Mouse (Mus musculus) thymus, adult 18-20 months (tissue): ENCODE measurements around the gene Asnsd1.
"Not testable (repeated sequence)": the region's sequence is repeated elsewhere in the genome, so short reads cannot be mapped to it uniquely, and the experiment has no call there.

Experiments
- DNase-seq, 2 experiments: peaks; one replicate each; pipeline ENCODE4 v3.0.0; 2022; ENCODE audit warnings: mixed read lengths in 2 of 2

The Asnsd1 gene

GRCm38 (mm10) chr1:53352327-53353261, at the start of gene Asnsd1, which contains the start of the genes Asdurf and Gm28551:
Gene Asnsd1, minus strand, starts transcription at chr1:53352752.
Gene Asdurf, minus strand, starts transcription at chr1:53352619.
Gene Gm28551, minus strand, starts transcription at chr1:53352667.
- DNase-seq, result peak; percentile 96 to 98

DNA sequence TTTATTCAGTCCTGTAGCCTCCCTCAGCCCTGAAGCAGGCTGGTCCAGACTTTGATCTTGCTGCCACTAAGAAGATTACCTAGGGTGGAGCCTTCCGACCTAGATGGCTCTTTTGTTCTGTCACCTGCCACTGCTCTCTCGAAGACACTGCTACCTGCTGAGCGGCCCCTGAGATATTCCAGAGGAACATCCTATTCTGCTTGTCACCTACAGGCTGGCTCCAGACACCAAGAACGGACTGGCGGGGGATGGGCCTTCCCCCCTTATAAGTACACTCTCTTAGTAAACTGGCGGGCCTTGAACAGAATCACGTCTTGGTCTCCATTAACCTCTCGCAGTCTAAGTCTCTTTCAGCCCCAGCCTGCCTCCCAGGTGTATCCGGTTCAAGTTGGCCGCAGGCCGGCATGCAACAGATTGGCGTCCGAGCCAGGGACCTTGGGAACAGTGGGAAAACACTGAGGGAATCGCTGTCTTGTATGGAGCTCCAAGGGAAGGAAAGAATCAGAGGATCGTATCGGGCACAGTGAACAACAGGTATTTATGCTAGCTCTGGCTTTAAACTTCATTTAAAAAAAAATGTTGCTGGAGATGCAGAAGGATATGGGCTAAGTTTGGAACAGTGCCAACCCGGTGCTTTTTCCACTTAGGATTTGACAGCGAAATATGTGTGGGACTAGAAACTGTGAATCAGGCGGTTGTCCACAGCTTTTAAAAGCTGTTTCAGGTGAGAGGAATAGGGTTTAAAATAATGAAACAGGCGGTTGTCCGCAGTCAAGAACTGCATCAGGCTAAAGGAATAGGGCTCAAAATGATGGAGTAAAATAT, 41.6 kb upstream of the Asnsd1 start:
- DNase-seq, result not testable (repeated sequence)

GRCm38 (mm10) chr1:53388762-53389161, 36.2 kb upstream of the Asnsd1 start:
- no peak for DNase-seq

DNA sequence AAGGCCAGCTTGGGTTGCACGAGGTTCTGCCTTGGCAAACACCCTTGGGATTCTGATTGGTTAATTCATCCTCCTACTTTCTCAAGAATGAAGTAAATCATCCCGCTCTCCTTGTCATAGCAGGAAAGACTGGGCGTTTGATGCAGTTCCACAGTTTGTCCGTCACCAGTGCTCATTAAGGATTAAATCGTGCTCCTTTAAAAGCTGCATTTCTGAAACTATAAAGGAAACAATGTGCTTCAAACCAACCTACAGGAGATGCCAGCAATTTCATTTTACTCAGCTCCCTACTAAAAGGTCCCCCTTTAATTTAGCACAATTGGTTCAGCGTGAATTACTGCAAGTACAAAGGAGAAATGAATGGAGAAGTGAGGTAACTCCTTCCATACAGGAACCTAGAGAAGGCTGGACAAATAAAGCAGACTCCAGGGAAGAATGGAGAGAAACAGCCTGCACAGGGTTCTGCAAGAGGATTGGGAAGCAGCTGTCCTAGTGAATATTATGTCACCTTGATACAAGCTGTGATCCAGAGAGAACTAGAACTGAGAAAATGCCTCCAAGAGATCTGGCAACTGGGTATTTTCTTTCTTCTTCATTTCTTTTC, 31.6 kb upstream of the Asnsd1 start:
- DNase-seq, result no peak

DNA sequence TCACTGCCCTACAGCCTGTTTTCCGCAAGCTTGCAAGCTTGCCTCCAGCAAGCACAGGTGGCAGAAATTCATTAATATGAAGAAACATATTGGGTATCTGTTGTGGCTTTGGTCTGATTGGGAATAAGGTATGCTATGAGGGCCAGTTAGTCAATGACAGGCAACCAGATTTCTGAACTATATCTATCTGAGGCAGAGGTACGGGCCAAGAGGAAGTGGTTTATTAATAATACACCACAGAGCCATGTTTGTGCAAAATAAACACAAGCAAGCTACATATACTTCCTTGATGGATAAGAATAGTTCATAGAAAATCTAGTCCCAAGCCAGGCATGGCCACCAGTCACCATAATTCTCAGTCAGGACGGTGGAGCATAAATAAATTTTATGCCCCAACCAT, 25.2 kb upstream of the Asnsd1 start:
- no peak for DNase-seq

GRCm38 (mm10) chr1:53375965-53376364, 23.4 kb upstream of the Asnsd1 start:
- DNase-seq, result not testable (repeated sequence)

GRCm38 (mm10) chr1:53358988-53359387, 6.4 kb upstream of the Asnsd1 start:
- DNase-seq, result no peak

GRCm38 (mm10) chr1:53341071-53341470, 11.5 kb downstream of the Asnsd1 start:
- DNase-seq, result no peak

- DNase-seq, result not testable (repeated sequence)
These were observed 15.1 kb downstream of the Asnsd1 start for GRCm38 (mm10) chr1:53337403-53337802.

- DNase-seq, result no peak
These were observed 17.1 kb downstream of the Asnsd1 start for GRCm38 (mm10) chr1:53335465-53335864.

DNA sequence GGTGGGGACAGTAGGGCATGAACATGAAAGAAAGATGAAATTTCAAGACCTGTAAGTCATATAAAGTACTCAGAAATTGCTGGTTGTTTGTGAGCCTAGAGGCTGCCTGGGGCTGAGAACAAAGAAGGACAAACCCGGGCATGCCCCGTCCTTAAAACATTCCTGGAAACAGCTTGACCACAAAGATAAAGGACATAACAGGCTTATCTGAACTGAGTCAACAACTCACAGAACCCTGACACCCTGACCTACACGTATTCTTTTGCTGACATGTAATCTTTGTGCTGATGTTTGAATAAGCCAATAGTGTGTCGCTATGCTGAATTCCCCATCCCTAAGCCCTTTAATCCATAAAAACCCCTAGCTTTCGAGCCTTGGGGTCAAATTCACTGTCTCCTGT, 19.0 kb downstream of the Asnsd1 start:
- DNase-seq, result not testable (repeated sequence)

DNA sequence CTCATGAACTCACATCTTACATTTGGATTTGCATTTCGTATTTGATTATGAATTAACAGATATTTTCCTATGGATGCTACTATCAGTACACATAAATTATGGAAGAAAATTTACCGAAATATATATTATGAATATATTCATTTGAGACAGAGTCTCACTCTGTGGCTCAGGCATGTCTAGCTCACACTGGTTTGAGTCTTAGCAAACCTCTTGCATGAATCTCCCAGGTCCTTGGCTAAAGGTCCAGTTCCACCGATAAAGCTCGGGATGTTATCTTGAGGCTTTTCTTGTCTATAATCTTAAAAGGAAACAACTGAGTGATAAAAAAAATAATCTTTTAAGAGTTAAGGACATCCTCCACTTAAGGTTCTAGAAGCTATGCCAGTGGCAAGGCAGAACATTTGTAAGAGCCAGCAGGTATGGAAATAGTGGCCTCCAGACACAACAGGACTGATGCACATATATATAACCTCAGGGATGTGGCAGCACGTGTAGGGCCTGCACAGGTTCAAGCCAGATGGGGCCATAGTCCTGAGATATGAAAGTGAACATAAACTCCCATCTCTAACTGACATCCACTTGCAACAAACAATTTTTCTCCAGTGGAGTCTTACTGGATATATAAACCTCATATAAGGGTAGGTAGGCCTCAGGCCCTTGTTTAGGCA, 27.6 kb downstream of the Asnsd1 start:
- no peak for DNase-seq

DNA sequence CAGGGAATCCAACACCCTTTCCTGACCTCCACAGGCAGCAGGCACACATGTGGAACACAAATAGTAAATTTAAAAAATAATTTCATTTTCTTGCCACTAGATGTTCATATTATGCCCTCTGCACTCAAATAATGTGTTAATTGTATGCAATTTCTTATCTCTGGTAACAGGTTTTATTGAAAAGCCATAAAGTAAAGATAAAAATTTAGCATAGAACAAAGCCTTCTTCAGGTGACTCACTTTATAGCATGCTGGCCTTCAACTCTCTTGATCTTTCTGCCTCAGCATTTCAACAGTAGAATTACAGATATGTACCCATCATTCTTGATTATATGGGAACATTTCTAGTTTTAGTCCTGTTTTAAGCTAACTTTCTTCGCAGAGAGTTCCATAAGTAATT, 28.3 kb downstream of the Asnsd1 start:
- no peak for DNase-seq

- no peak for DNase-seq
These were observed 29.3 kb downstream of the Asnsd1 start for GRCm38 (mm10) chr1:53323254-53323653.

GRCm38 (mm10) chr1:53321662-53322344, 30.7 kb downstream of the Asnsd1 start:
- DNase-seq, result no peak

DNA sequence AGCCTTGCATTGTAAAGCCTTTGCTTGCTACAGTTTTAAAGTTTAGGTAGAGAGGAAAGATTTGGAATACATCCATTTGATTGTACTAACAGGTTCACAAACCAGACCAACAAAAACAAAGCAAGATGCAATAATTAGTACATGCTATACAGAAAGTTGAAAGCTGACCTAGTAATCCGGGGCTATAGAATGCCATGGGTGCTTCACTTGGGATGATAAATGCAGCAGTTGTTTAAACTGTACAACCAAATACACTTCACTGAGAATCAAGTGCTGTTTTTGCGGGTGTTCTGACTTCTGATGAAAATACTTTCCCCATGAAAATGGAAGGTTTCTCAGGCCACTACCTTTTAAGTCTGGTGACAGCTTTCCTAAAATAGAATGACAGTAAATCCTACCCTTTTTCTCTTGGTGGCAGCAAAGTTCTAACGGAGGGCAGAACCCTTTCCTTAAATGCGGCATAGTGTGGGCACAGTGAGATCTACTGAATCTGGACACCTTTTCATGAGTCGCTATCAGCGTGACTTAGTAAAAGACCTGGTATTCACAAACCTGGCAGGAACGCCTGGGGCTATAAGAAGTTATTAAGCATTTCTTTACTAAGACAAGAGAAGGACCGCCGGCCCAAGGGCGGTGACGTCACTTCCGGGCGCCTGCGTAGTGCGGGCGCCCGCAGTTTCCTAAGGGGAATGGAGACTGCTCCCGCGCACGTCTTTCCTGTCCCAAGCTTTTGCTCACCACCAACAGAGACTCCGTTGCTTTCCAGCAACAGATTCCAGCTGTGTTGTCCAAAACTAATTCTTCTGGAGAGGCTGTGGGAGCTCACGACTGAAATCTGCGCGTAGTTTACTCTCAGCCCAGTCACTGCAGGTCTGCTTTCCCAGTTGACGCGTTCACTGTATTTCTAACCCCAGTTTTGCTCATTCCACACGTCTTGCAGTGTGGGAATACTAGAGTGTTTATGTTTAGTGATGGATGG, 39.3 kb downstream of the Asnsd1 start, which contains the start of gene Osgepl1:
Gene Osgepl1 (plus strand): TSS at position 636 of the 979 bp plus-strand sequence.
- peak; percentile 62 for DNase-seq

DNA sequence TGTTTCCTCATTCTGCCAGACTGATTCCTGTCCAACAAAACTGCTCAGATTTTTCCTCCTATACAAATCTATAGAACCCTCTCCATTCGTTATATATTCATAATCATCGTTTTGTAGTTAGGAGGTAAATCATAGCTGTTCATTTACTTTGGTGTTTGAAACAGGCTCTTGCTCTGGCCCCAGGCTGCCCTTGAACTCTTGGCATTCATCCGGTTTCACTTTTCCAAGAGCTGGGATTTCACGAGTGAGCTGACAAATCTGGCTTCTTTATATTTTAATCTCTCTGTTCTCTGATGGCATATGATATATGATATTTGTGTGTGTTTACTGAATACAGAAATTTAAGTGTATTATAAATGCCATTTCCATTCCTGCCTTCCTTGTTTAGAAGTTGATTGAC, 52.0 kb downstream of the Asnsd1 start:
- no peak for DNase-seq

DNA sequence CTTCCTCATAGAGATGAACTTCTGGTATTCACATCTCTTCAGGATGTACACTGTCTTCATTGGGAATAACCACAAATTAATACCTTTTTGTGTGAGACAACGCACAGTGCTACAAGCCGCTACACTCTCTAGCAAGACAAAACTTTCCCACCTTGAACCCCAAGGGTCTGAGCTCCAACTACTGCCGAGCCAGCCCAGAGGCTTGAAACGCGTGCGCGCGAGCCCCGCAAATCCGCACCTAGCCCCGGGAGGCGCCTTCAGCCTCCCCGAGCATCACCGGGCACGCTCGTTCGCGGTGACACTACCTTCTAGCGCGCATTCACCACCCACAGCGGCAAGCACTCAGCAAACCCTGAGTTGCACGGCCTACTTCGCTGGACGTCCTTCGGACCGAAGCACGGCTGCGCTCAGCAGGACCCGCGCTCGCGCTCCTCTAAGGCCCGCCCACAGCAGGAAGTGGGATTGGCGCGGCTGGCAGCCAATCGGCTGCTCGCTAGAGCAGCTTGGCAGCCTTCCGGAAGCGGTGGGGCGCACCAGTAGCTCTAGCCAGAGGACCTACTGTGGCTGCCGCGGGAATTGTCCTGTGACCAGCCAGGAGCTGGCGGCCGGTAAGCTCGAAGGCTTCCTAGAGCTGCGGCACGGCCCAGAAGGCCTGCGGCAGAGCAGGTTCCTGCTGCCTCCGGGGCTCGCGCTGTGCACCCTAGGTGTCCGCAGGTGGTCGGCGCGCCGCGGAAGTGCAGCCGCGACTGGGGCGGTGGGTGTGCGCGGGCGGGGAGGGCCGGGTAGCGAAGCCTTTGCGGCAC, 55.8 kb downstream of the Asnsd1 start, which contains the start of the genes Pms1, Ormdl1 and Gm28778:
Gene Pms1 (minus strand): TSS at position 438 of the 803 bp plus-strand sequence.
Gene Ormdl1 (plus strand): TSS at position 515 of the 803 bp plus-strand sequence.
Gene Gm28778 (plus strand): TSS at position 531 of the 803 bp plus-strand sequence.
- DNase-seq, result peak; percentile 84 to 87
